Mouse (Mus musculus) hindbrain, embryonic 11.5 days (tissue): Measurements from ENCODE around the gene Bcl6. TPM values are rescaled to one million over a fixed set of nuclear protein-coding genes. Genes with fewer than 3 reads are reported as not detected.

ENCODE experiments used
- ATAC-seq: fragments of 200-750 bp; cut with Nextera tagmentation; 2 replicates; pipeline ENCODE4 v1.8.0; 2017; ENCODE audit warnings: mild to moderate bottlenecking, moderate TSS enrichment, moderate library complexity; ENCODE audit not compliant: low FRiP score
- DNase-seq: peaks from one replicate; pipeline ENCODE4 v3.0.0-alpha.2; 2015; ENCODE audit warnings: low spot score
- H3K27ac ChIP-seq: fragments of 300-500 bp; sonication (generic); 2 replicates; pipeline ENCODE4 v1.5.1; 2014; ENCODE audit warnings: mild to moderate bottlenecking, low read depth, low read length
- H3K27me3 ChIP-seq: fragments of 300-500 bp; sonication (generic); 2 replicates; pipeline ENCODE4 v1.6.1; 2014; ENCODE audit warnings: mild to moderate bottlenecking, low read length, moderate library complexity, mixed read lengths; ENCODE audit not compliant: control insufficient read depth, insufficient read depth
- H3K36me3 ChIP-seq: fragments of 300-500 bp; sonication (generic); 2 replicates; pipeline ENCODE4 v1.6.1; 2014; ENCODE audit warnings: mild to moderate bottlenecking, low read length, moderate library complexity, mixed read lengths; ENCODE audit not compliant: control insufficient read depth, insufficient read depth
- H3K4me1 ChIP-seq: fragments of 300-500 bp; sonication (generic); replicated peaks from 2 replicates; pipeline ENCODE4 v1.6.1; 2014; ENCODE audit warnings: low read length, mixed read lengths; ENCODE audit not compliant: control insufficient read depth, insufficient read depth
- H3K4me2 ChIP-seq: fragments of 300-500 bp; sonication (generic); replicated peaks from 2 replicates; pipeline ENCODE4 v1.6.1; 2014; ENCODE audit warnings: mild to moderate bottlenecking, low read depth, low read length
- H3K4me3 ChIP-seq: fragments of 300-500 bp; sonication (generic); 2 replicates; pipeline ENCODE4 v1.5.1; 2014; ENCODE audit warnings: low read depth, low read length
- H3K9ac ChIP-seq: fragments of 300-500 bp; sonication (generic); 2 replicates; pipeline ENCODE4 v1.6.1; 2014; ENCODE audit warnings: low read depth, low read length
- H3K9me3 ChIP-seq: fragments of 300-500 bp; sonication (generic); 2 replicates; pipeline ENCODE4 v1.6.1; 2016; ENCODE audit warnings: low read length; ENCODE audit not compliant: control insufficient read depth
- WGBS: fragments of 180-500 bp; shearing (Covaris S2); extraction: QIAGEN DNeasy Blood & Tissue Kit; methylation state at CpG from one replicate; pipeline ENCODE4 v1.1.7; 2014; 5-methylcytosine and 5-hydroxymethylcytosine counted together
- polyA plus RNA-seq: library from polyadenylated mRNA; unstranded; fragments of >200 nt; fragmentation: Nextera tagmentation; extraction: Ambion mirVana; gene quantifications from 2 replicates; pipeline ENCODE4 v1.2.1, GENCODE M21; 2014

Bcl6 gene
- polyA plus RNA-seq, 1 experiment from 2014 or later = 0.11 TPM

- Histone ChIP-seq H3K9ac (no peak overlapping the region), H3K36me3 (no peaks in the 10 kb centered on the region), H3K4me1 (no peaks in the 10 kb centered on the region), H3K27ac (no peak overlapping the region), H3K4me2 (no peak overlapping the region), H3K27me3 (no peaks in the 10 kb centered on the region), H3K9me3 (no peaks in the 10 kb centered on the region), H3K4me3 (no peak overlapping the region)
- WGBS = 5% methylated on average over 1 of the region's 1 CpGs
- DNase-seq = no peak
- no peak for ATAC-seq
Observed at GRCm38 (mm10) chr16:23953959-23954260, 34.7 kb downstream of the Bcl6 start.

- ATAC-seq (0 out of 2 replicates have a peak, but pooled peaks have one; percentile 38), DNase-seq (peak; percentile 79)
- Histone ChIP-seq H3K27ac (no peak overlapping the region), H3K27me3 (no peaks in the 10 kb centered on the region), H3K4me2 (no peak overlapping the region), H3K36me3 (no peaks in the 10 kb centered on the region), H3K4me3 (no peak overlapping the region), H3K4me1 (no peaks in the 10 kb centered on the region), H3K9me3 (no peaks in the 10 kb centered on the region), H3K9ac (no peak overlapping the region)
- WGBS = 55% methylated on average over 11 of the region's 11 CpGs
Observed at GRCm38 (mm10) chr16:23953189-23953958, 35.3 kb downstream of the Bcl6 start.

GRCm38 (mm10) chr16:23952101-23952727 lies 36.4 kb downstream of the Bcl6 start:
- Histone ChIP-seq H3K4me3 (no peak overlapping the region), H3K9me3 (no peaks in the 10 kb centered on the region), H3K4me1 (no peaks in the 10 kb centered on the region), H3K27ac (no peak overlapping the region), H3K36me3 (no peaks in the 10 kb centered on the region), H3K9ac (no peak overlapping the region), H3K27me3 (no peaks in the 10 kb centered on the region), H3K4me2 (no peak overlapping the region)
- ATAC-seq (0 out of 2 replicates have a peak, but pooled peaks have one; percentile 17), DNase-seq (no peak)
- 75% methylated on average over 4 of the region's 4 CpGs for WGBS

GRCm38 (mm10) chr16:23947654-23948053 lies 41.0 kb downstream of the Bcl6 start:
- no peaks in the 10 kb centered on the region for H3K9me3 ChIP-seq
- H3K4me1 ChIP-seq = no peaks in the 10 kb centered on the region
- no peaks in the 10 kb centered on the region for H3K36me3 ChIP-seq
- no peaks in the 10 kb centered on the region for H3K27me3 ChIP-seq
- whole genome bisulfite sequencing = 90% methylated on average over 6 of the region's 6 CpGs
- ATAC-seq = no peak
- no peak overlapping the region for H3K4me3 ChIP-seq
- no peak for DNase-seq
- H3K27ac ChIP-seq = no peak overlapping the region
- H3K4me2 ChIP-seq = no peak overlapping the region
- no peak overlapping the region for H3K9ac ChIP-seq

GRCm38 (mm10) chr16:23944801-23945200 lies 43.9 kb downstream of the Bcl6 start:
- Histone ChIP-seq H3K9me3 (no peaks in the 10 kb centered on the region), H3K4me2 (no peak overlapping the region), H3K27me3 (no peaks in the 10 kb centered on the region), H3K4me3 (no peak overlapping the region), H3K4me1 (no peaks in the 10 kb centered on the region), H3K36me3 (no peaks in the 10 kb centered on the region), H3K27ac (no peak overlapping the region), H3K9ac (no peak overlapping the region)
- 70% methylated on average over 3 of the region's 3 CpGs for WGBS
- DNase-seq (no peak), ATAC-seq (no peak)

- Histone ChIP-seq H3K4me1 (no peaks in the 10 kb centered on the region), H3K9ac (no peak overlapping the region), H3K9me3 (no peaks in the 10 kb centered on the region), H3K4me2 (no peak overlapping the region), H3K27me3 (no peaks in the 10 kb centered on the region), H3K27ac (no peak overlapping the region), H3K4me3 (no peak overlapping the region), H3K36me3 (no peaks in the 10 kb centered on the region)
- ATAC-seq (no peak), DNase-seq (no peak)
- 82% methylated on average over 2 of the region's 2 CpGs for WGBS
Observed at GRCm38 (mm10) chr16:23934397-23934796, 54.3 kb downstream of the Bcl6 start.

- WGBS = 72% methylated on average over 11 of the region's 11 CpGs
Observed at GRCm38 (mm10) chr16:23932294-23932693, 56.4 kb downstream of the Bcl6 start, which contains the start of gene Rtp2. Gene Rtp2, minus strand, starts transcription at chr16:23932394.

GRCm38 (mm10) chr16:23931275-23931674 lies 57.4 kb downstream of the Bcl6 start:
- Histone ChIP-seq H3K4me3 (no peak overlapping the region), H3K36me3 (no peaks in the 10 kb centered on the region), H3K27ac (no peak overlapping the region), H3K9ac (no peak overlapping the region), H3K4me1 (no peaks in the 10 kb centered on the region), H3K4me2 (no peak overlapping the region), H3K9me3 (no peaks in the 10 kb centered on the region), H3K27me3 (no peaks in the 10 kb centered on the region)
- DNase-seq (no peak), ATAC-seq (no peak)
- 75% methylated on average over 18 of the region's 18 CpGs for WGBS

More at GRCm38 (mm10) chr16:23932294-23932693, 56.4 kb downstream of the Bcl6 start, which contains the start of gene Rtp2:
- H3K4me1 ChIP-seq = no peaks in the 10 kb centered on the region
- H3K4me3 ChIP-seq = no peak within 1 kb of the TSS
- DNase-seq = no peak
- ATAC-seq = no peak
- no peaks in the 10 kb centered on the region for H3K27me3 ChIP-seq
- no peak within 1 kb of the TSS for H3K4me2 ChIP-seq
- no peak within 1 kb of the TSS for H3K27ac ChIP-seq
- no peaks in the 10 kb centered on the region for H3K36me3 ChIP-seq
- no peak within 1 kb of the TSS for H3K9ac ChIP-seq
- no peaks in the 10 kb centered on the region for H3K9me3 ChIP-seq
